Mouse (Mus musculus): ENCODE data around the gene Ppfia4.

The Ppfia4 gene

DNA sequence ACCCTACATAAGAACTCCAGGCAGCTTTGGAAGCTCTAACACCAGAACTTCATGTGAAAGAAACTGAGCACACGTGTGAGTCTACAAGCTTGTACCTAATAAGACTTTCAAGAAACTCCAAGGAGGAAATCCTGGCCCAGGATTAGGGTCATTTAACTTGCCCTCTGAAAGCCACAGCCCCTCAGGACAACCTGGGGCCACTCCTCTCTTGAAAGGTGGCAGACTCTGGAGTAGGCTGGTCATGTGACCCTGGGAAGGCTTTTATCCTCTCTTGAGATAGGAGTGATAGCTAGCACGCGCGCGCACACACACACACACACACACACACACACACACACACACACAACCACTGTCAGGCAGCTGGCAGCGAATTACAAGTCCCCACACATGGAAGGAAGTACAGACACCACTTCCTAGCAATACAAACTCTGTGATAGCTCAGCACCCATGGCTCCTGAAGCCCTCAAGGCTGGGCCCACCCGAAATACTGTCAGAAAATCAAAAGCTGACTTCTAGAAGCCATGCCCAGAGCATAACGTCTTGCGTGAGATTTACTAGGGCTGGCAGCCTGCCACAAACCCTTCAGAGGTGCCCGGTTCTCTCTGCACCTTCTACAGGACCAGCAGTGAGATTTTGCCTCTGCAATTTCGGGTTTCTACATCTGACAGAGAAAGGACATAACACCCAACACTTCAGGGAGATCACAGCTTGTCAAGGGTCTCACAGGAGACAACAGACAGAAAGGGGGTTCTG lies 4.4 kb upstream of the Ppfia4 start:
- DNase-seq, result no peak

DNA sequence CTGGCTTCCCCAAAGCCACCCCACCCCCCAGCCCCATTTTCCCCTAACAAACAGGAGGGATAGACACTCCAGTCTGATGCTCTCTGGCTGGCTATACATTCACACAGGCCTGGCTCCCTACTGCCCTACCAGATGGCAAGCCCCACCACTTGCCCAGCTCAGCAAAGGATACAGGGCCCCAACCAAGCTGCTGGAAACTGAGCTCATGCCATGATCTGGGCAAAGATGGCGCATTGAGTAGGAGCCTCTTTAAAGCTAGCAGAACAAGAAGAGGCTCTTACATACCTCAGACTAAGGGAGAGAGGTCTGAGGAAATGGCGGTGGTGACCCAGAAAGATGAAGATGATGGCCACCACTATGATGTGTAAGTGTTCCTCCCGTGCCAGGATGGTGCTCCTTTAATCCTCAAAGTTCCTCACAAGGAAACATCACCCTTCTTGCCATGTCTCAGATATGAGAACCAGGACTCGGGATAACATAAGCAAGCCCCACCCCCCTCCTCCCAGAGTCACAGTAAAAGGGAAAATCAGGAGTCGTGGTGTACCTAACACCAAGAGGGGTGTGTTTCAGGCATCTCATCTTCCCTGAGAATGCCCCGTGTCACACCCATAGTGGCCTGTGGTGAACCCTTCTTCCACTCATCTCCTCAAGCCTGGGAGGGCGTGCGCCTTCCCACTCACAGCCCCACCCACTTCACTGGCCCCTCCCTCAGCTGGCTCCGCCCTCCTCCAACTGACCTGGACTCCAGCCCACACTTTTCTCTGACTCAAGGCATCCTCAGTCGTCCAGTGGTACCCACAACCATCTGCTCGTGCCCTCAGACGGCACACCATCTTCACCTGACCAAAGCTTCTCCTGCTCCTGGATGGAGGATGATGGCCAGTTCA lies 3.4 kb upstream of the Ppfia4 start:
- DNase-seq, result no peak

DNA sequence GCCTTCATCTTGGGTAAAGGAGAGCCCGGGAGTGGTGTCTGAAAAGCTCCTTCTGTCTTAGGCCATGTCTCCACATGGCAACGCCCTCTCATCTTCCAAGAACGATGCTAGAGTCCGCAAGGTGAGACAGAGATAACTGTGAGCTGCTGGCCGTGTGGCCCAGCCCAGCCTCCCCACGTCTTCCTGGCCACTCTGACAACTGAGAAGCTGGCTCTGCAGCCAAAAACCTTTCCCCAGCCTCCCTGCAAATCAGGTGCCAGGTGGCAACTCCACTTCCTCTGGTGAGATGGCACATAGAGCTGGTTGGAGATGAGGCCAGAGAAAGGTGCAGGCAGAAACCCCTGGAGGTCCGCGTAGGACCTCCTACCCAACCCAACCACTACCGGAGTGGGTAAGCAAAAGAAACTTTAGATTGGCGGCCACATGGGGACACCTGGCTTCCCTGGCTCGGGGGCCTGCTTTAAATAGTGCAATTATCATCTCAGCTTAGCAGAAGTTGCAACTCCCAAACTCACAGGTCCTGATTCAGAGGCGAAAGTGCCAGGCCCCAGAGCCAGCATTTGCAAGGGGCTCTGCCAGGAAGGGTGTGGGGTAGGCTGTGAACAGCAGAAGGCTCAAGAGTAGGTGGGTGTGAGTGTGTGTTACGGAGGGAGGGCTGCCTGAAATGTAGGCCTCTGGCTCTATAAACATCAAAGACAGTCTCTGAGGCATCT lies 2.6 kb upstream of the Ppfia4 start:
- DNase-seq, result no peak

GRCm38 (mm10) chr1:134334111-134334827 lies 1.5 kb upstream of the Ppfia4 start:
- DNase-seq, result no peak

DNA sequence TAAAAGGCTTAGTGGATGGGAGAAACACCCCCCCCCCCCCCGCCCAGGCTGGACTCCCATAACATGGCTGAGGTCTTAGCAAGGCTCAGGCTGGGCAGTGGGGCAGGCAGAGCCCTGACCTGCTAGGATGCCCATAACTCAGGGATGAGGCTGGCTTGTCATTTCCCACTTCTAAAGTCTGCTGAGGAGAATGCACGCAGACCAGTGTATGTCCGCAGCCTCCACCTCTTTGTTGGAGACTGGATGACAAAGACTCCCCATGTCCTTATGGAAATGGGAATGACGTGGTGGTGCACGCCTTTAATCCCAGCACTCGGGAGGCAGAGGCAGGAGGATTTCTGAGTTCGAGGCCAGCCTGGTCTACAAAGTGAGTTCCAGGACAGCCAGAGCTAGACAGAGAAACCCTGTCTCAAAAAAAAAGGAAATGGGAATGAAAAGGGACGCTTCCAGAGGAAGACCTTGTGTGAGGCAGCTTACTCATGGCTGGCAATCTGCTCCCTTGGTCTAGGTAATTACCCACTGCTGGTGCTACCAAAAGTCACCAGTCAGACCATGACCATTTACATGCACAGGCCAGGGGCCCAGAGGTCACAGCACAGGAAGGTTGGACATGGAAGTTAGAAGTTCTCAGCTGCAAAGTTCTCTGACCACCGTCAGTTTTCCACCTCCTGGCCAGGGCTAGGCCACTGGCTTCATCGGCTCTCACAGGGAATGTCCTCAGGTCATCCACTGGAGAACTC lies 813 bp upstream of the Ppfia4 start:
- DNase-seq, result no peak

DNA sequence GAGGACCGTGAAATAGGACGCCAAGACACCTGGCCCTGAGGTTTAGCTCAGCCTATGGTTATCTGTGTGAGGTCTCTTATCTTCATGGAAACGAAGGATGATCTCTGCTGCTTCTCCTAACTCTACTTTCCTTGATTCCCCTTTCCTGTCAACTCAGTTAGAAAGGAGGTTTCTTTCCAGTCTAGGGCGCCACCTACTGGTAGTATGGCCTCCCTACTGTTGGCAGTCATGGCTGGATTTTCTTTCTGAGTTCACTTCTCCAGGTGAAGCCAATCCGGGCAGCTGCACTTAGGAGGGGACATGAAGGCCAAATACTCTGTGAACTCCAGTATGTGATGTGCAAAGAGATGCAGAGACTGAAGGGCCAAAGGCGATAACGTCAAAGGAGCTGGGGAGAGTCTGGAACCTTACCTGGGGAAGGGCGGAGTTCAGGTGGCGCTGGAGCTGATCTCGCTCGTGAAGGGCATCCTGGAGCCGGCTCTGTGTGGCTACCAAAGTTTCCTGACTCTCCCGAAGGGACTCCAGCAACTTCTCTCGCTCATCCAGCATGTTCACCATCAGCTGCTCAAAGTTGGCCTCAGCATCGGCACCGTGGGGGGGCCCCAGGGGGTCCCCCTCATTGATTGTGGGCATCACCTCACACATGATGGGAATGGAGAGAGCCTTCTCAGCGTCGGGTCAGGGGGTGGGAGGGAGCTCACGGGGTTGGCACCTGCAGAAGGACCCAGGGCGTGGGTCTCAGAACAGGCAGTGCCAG lies 671 bp downstream of the Ppfia4 start:
- peak; percentile 48 for DNase-seq

DNA sequence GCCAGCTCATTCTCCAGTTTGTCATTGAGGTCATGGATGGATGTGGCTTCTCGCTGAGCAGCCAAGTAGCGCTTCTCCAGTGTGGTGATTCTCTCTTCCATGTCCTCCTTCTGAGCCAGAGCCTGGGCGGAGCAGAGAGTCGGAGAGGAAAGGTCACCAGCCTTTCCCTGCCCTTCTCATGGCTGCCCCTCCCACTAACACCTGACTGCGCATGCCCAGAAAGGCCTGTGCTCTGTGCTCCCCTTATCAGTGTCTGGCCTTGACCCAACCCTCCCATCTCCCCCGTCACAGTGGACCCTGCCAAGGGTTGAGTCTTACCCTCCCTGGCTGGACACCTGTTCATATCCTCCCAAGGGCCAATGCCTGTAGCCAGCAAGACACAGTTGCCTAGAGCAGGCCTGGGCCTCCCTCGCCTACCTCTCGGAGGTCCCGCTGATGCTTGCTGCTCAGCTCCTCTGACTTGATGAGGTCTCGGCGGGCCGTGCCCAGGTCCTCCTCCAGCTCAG lies 5.8 kb downstream of the Ppfia4 start:
- no peak for DNase-seq

GRCm38 (mm10) chr1:134322591-134322990 lies 10.1 kb downstream of the Ppfia4 start:
- no peak for DNase-seq

- no peak for DNase-seq
Observed at GRCm38 (mm10) chr1:134320691-134321301, 11.9 kb downstream of the Ppfia4 start.

GRCm38 (mm10) chr1:134318261-134318660 lies 14.5 kb downstream of the Ppfia4 start:
- no peak for DNase-seq

- no peak for DNase-seq
Observed at GRCm38 (mm10) chr1:134316361-134316760, 16.4 kb downstream of the Ppfia4 start.

GRCm38 (mm10) chr1:134315181-134315580 lies 17.5 kb downstream of the Ppfia4 start:
- DNase-seq, result no peak

GRCm38 (mm10) chr1:134311760-134312159 lies 21.0 kb downstream of the Ppfia4 start:
- DNase-seq, result no peak

GRCm38 (mm10) chr1:134310729-134311128 lies 22.0 kb downstream of the Ppfia4 start:
- DNase-seq, result no peak

DNA sequence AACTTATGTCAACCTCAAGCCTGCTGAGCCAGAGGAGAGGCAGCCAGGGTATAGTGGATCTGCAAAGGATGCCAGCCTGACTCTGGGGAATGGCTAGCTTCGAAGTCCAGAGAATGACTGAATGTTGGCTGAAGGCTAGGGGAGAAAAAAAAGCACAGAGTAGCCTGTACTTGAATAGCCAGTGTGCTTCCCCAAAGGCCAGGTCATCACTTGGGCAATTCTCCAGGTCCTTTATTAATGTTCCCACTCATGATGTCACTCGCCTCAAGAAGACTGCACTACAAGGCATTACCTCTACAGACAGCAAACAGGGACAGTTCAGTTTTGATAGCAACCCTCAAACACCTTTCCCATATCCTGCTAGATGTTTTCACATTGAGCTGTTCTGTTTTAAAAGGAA lies 22.4 kb downstream of the Ppfia4 start:
- DNase-seq, result no peak

GRCm38 (mm10) chr1:134307409-134307808 lies 25.3 kb downstream of the Ppfia4 start:
- no peak for DNase-seq

- no peak for DNase-seq
Observed at GRCm38 (mm10) chr1:134304940-134305339, 27.8 kb downstream of the Ppfia4 start.

DNA sequence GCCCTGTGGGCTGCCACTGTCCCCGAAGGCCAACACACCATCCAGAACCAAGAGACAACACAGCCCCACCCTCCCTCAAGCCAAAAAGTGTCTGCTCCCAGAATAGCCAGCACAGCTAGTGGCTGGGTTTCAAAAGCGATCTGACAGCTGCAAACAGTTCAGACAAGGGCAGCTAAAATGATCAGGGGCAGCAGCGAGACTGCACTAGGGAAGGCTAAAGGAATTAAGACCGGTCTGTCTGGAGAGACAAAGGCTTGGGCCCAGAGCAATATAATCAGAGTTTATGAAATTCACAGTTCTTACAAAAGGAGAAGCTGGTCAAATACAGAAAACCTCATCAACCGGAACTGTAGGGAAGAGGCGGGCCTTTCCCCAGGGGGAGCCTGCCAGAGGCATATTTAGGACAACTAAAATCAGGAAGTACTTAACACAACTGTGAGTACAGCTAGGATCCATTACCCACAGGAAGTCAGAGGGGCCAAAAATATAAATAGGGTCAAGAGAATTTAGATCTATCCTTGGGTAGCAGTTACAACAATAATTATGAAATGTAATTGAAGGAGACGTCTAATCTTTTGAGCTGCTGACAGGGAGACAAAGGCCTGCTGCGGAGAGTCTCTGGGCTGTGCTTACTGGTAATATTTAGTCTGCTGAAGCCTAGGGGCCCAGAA lies 30.0 kb downstream of the Ppfia4 start:
- peak; percentile 39 for DNase-seq

DNA sequence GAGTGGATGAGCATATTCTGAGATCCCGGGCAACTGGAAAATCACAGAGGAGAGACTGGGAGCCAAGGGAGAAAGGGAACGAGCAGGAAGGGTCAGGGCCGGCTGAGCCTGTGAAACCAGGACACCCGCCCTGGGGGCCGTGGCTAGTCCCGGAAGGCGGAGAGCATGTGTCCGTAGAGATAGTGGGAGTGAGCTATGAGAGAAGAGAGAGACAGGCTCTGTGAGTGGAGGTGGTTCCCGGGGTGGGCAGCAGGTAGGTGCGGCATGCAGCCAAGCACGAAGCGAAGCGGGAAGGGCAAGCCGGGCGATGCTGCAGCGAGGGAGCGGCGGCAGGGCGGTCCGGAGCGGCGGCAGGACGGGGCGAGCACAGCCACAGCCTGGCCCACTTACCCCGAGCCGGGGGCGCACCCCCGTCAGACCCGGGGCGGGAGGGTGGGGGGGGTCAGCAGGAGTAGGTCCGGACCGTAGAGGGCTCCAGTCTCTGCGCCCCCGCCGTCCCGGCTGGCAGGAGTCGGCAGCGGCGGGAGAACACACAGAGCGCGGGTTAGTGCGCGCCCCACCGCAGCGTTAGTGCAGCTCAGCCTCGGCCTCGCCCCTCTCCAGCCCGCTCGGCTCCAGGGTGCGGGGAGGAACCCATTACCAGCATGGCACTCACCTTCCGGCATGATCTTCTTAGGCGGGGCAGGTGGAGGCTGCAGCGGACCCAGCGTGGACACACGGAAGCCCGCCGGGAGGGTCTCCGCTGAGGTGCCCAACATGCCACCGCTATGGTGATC lies 33.9 kb downstream of the Ppfia4 start:
- no peak for DNase-seq
